Mouse (Mus musculus) activated CD4-positive, CD25-positive, alpha-beta regulatory T cell, adult 4 months (primary cell): ENCODE measurements around the gene H3f3a. TPM values are rescaled to one million over a fixed set of nuclear protein-coding genes. Genes with fewer than 3 reads are reported as not detected.
A peak's percentile ranks its signal among the peaks of the same experiment; 100 is the strongest.
"Not testable (repeated sequence)": the region's sequence is repeated elsewhere in the genome, so short reads cannot be mapped to it uniquely, and the experiment has no call there.

Source experiments
- ATAC-seq: one replicate; pipeline ENCODE4 v1.8.0; 2017
- polyA plus RNA-seq, 2 experiments: library from polyadenylated mRNA; unstranded; fragments of 100-300 nt; shearing (Covaris generic); gene quantifications; one replicate each; pipeline ENCODE4 v1.2.1; 2017

H3f3a gene
- 100 to 1,000 TPM; 737 to 878 TPM for polyA plus RNA-seq

DNA sequence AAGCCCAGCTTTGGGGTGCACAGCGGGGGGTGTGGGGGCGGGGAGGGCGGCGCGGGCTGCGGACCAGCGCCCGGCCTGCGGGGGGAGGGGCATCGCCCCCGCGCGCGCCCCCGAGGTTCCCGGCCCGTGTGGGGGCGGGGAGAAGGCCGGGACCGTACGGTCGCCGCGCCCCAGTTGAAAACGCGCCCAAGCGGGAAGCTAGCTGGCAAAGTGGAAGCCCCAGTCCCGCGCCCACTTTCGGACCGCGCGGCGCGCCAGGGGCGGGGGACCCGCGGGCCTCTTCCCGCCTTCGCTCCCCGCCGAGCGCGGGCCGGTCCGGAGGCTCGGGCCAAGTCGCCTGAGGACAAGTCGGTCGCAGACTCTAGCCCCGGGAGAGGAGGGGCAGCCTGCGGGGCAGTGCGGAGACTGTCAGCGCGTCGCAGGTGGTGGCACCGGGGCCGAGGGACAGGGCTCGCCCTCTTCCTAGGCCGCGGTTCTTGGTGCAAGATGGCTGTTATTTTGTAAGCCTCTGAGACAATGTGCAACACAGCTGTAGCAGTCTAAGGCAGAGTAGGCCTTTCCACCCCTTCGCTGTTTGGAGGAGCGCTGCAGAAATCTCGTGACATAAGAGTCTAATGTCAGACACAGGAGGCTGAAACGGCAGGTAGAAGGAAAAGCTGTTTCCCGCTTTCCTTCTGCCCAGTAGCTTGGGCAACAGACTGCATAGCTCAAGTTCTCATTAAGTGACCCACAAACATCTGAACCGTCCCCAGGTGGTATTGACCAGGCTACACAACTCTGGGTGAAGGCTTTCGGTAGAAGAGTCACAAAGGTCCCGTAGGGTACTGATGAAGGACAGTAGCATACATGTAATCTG, at the start of gene H3f3a:
Gene H3f3a (minus strand): TSS at position 59 of the 856 bp plus-strand sequence.
- peak; percentile 13 for ATAC-seq

DNA sequence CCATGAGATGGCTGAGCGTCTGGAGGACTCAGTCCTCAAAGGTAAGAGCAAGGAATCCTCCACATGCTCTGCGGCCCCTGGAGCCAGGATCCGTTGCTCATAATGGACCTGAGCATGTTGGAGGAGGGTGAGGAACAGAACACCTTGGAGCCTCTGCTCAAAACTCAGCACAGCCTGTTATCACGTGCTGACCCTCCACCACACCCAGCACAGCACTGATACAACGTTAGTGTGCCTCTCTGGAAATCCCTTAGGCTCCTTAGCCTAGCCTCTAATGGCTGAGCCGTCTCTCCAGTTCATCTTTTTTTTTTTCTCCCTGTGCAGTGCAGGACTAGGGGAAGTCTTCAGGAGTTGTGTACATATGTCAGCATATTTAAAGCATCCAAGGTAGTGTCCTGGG, 46.3 kb upstream of the H3f3a start:
- no peak for ATAC-seq

DNA sequence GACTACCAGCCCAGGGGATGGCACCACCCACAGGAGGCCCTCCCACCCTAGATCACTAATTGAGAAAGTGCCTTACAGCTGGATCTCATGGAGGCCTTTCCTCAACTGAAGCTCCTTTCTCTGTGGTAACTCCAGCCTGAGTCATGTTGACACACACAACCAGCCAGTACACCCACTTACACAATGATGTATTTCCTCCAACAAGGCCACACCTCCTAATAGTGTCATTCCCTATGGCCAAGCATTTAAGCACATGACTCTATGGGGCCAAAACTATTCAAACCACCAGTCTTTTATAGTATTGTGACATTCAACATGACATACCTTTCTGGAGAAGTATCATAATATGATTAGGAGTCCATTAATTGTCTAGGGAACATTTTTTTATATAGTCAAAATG, 45.0 kb upstream of the H3f3a start:
- no peak for ATAC-seq

DNA sequence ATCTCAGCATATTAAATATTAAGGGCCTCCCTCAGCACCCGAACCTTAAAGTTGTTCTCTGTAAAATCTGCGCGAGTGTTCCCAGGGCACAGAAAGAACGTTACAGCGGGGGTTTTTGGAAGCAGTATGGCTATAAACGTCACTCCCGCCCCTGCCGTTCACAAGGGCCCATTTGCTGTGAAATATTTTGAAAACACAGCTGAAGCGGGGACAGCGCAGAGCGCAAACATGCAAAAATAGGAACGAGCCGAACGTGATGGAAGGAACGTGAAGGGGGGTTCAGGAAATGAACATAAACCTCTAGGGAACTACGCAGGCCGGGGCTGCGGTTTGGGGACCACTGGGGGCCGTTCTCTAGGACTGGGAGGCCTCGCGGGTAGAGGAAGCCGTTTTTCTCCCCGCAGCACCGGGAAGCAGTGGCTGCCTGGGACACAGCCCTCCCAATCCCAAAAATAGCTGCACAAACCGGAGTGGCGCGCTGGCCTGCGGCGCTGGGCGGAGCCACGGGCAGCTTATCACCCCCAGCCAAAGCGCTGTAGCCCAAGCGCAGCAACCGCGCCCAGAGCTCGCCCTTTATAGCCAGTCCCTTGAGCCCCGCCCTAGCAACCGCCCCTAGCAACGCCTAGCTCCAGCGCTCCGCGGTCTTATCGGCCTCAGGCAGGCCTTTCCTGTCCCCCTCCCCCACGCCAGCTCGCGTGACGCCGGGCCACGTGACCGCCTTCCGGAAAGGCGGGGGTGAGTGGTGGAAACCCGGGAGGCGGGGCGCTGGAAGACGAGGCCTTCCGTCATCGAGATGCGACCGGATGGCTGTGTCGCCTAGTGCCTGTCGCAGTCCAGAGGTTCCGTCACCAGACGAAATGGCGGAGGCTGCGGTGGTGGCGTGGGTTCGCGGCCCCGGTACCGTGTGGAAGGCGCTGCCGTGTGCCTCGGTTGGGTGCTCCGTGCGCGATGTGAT, 36.9 kb upstream of the H3f3a start, which contains the start of gene Sde2:
Gene Sde2 (plus strand): TSS at position 812 of the 955 bp plus-strand sequence.
- peak; percentile 86 for ATAC-seq

DNA sequence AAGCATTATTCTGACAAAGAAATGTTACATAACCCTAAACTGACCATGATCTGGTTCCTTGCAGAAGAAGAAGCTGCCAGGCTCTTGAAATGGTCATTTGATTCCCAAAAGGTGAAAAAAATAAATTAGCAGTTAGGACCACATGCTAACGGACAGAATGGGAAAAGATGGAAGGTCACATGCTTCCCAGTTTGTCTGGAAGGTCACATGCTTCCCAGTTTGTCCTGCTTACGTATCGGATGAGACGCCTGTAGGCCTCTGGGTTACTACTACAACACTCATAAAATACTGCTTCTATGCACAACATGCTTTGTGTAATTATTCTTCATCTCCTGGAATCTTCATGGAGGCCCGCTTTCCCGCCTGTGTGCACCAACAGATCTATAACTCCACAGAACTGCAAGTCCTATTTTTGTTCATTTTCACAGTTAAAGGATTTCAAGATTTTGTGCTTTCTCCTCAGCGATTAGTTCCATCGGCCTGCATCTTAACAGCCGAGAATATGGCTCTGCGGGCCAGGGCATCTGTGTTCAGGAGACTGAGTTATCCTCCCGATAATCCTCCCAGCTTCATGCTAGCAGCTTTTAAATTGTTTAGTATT, 36.1 kb upstream of the H3f3a start:
- ATAC-seq, result no peak

DNA sequence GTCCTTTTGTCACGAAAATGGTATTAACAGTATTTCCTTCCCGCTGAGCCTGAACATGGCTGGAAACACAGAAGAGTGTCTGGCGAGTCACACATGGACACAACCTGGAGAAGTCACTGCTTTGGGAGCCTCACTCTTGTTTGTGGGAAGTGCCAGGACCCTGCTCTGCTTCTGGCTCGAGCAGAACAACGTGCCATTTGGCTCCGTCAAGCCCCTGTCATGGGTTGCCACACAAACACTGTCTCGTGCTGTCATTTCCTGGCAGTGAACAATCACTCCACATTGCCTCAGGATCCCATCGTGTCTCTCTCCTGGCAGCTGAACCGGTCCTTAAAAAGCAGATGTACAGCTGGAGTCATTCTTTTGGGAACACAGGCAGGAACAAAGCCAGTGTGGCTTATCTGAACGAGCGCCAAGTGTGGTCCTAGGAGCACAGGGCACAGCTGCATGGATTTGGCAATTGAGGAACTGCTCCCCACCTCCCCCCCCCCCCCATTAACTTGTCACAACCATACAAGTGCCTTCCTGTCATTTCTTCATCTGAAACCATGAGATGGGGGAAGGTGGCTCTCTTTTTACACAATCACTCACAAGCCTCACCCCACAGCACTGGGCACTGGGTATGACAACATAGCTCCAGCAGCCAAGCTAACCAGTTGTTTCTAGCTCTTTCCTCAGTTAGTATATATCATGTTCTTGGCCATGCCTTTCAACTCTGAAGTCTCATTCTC, 34.9 kb upstream of the H3f3a start:
- no peak for ATAC-seq

DNA sequence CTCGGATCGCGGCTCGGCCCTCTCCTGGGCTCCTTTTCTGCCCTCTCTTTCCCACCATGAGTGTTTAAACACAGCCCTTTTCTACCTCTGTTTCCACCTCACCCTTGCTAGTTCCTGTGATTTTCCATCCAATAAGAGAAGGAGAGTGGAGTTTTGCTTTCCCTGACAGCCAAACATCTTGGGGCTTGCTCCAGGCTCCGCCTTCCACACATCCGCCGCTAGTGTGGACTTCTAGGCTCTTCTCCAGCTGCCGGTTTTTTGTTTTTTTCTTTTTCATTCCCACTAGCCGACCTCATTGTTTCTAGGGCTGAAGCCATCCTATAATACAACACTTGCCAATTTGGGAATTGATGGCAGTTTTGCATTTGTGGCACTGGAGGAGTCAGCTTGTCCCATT, 34.4 kb upstream of the H3f3a start:
- peak; percentile 63 for ATAC-seq

DNA sequence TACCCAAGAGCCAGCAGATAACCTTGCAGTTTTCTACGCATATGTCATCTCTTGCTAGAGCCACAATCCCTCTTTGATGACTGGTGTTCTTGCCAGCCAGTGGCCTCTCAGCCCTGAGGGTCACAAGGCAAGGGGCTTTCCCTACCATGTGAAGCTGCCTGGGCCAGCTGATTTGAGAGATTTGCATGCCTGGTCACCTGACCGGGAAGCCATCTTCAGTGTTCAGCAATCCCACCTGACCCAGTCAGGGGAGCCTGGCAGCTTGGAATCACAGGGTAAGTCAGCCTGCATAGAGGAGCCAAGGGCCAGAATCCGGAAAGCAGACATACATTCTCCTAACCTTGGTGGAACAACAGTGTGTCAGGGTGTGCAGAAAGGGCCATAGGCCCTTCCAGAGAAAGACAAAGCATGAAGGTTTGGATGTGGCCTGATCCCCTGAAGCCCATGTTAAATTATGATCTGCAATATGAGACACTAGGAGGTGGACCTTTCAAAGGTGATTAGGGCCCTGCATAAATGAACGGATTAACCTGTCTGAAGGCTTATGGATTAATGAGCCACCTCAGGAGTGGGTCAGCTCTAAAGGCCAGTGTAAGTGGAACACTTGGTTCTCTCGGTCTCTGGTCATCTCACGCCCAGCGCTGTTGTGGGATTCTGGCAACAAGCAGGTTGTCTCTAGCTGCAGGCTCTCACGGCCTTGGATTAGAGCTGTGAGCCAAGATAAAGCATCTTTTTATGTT, 28.0 kb upstream of the H3f3a start:
- no peak for ATAC-seq

DNA sequence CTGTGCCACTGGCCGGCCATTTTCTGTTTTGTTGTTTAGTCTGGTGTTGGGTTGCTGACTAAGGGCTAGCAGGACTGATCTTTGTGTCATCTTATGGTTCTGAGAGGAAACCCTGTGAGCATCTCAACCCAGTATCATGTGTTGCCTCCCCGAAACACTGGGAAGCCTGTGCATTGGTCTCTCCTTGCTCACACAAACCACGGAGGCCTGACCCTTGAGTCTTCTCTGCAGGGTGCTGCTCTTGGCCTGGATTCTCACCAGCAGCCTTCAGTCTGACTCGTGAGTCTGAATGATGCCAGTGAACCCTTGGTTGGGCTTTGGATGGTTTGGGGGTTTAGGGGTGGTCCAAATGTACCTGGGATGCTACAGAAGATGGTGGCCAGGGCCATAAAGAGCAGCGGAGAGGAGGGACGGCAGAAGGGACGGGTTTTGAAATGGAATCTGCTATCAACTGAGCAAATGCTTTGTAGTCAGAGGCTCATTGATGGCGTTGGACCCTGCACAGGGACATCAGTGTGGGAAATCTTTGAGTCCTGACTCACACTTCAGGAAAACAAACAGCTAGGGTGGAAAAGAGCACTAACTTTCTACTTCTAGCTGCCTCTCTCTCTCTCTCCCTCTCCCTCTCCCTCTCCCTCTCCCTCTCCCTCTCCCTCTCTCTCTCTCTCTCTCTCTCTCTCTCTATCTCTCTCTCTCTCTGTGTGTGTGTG, 25.6 kb upstream of the H3f3a start:
- ATAC-seq, result no peak

DNA sequence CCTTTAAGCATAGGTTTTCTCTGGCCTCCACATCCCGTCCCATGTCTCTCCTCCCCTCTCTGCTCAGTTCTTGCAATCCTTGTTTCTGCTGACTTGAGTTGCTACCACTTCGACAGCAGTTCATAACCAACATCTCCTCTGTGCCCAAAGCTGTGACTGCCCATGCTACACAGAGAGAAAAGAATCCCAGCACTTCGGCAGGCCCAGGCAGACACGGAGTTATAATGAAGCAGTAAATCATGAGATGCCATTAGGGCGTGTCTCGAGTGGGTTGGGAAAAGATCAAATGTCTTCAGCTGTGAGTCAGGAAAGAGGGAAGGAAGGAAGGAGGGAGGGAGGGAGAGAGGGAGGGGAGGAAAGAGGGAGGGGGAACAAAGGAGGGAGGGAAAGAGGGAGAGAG, 24.3 kb upstream of the H3f3a start:
- no peak for ATAC-seq

DNA sequence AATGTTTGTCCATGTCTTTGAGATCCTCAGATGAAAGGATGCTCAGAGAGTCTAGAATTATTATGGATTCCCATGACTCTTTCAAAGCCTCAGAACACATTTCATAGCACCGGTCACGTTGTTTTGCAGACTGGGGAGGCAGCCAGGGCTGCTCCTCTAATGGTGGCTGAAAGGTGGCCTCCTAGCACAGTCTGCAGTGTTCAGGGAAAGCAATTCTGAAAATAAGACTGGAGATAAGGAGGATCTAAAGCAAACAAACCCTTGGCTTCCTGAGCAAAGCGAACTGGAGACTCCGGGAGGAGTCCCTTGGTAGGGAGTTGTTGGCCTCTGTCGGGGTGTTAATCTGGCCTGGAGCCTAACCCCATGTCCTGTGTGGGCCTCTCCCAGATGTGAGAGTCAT, 23.4 kb upstream of the H3f3a start:
- ATAC-seq, result no peak

DNA sequence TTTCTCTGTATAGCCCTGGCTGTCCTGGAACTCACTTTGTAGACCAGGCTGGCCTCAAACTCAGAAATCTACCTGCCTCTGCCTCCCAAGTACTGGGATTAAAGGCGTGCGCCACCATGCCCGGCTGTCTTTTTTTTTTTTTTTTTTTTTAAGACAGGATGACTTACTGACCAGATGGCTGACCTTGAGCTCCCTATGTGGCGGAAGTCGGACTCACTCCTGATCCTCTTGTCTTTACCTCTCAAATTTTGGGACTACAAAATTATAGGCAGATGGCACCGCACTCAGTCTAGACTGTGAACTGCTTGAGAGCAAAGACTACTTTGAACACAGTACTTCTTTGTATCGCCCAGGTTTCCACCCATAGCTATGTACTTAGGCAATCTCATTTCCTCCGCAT, 22.7 kb upstream of the H3f3a start:
- ATAC-seq, result not testable (repeated sequence)

DNA sequence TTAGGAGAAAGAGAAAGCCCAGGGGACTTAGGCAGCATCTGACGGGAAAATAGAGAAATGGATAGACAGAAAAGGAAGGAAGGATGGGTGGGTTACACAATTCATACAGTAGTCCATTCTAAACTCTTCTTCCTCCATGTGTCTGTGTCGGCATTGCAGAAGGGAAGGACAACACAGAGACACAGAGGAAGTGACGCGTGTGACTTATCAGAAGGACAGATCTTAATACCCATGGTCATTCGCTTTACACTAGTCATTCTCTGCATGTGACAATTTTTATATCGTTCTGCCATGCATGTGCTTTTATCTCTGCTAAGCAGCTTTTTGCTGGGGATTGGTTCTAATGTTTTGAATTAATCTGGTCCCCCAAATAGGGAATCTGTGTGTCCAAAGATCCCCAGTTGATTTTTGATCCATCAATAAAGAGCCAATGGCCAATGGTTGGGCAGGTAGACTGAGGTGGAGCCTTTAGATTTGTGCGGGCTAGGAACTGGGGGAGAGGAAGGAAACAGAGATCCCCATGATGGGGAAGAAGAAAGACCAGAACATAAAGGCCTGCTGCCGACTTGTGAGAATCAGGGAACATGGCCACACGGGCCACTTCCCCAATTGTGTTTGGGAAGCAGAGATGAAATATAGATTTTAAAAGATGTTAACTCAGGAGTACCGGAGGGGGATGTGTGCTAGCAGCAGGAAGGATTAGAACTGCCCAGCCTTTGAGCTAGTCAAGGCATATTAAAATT, 21.7 kb upstream of the H3f3a start:
- no peak for ATAC-seq

DNA sequence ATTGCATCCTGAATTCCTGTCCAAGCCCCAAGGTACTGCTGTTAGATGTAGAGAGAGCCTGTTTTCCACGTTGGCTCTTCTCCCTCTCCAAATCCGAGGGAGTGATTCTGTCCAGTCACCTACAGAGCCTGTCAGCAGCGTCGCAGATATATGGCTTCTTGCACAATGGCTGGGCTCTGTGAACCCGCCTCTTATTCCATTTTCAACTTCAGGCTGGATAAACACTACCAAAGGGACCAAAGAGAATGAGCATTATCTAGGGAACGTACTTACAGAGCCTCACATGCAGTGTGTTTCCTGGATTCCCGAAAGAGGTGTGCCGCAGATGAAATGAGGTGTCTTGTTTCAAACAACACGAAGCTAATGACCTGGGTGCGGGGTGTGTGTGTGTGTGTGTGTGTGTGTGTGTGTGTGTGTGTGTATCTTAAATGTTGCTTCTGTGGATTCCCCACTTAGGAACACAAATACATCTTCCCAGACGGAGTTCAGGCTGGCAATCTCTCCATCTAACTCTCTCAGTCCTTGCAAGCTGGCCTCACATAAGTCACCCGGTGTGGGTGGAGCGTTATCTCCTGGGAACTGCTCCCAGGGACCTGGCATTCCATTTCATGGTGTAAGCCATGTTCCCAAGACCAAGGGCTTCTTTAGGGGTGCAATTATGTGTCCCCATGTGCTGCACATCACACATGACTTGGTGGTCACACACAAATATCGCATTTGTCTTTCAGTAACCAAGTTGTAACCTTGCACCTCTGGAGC, 17.0 kb upstream of the H3f3a start:
- ATAC-seq, result no peak

DNA sequence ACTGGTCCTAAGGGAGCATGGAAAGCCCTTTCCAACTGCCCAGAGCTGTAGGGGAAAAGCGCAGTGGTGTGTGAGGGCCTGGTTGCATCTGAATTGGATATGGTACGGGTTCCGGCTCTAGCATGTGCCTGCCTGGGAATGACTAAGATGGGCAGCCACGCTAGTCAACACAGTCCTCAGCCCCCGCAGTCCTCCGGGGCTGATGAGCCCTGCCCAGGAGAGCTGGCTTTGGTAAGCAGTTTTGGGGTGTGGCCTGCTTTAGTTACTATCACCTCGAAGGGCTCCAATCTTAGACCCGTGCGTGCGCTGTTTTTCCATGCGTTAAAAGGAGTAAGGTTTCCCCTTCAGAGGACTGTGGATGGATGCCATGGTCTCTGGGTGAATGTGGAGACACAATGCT, 16.4 kb upstream of the H3f3a start:
- no peak for ATAC-seq

DNA sequence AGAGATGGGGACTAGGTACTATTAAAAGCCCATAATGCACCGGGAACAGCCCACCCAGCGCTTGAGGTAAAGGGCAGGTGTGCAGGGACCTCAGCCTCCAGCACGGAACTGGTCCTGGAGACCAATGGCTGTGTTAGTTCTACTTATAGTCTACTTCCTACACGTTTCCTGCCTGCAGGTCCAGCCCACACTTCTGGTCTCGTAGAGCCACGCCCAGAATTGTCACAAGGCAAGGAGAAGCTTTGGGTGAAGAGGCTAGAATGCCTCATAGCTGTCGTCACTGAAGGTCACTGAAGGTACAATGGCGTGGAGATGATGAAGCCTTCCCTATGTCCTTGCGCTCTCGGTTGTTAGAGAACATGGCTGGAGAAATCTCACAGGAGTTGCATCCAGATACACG, 16.0 kb upstream of the H3f3a start:
- peak; percentile 89 for ATAC-seq

DNA sequence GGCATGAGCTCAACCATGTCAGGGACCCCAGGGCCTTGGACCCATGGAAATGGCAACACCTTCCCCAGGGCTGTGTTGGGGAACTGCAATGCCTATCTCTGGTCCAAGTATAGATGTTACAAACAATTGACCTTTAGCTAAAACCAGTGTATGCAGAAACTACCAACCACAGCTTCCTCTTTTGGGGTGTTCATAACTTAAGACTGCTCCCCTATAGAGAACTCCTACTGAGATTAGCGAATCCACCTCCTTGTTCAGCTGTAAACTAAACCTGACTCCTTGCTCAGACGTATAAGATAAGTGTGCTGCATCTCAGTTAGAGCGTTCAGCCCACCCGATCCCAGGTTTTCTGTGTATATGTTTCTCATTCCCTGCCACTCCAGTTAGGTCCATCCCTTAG, 12.9 kb upstream of the H3f3a start:
- no peak for ATAC-seq

DNA sequence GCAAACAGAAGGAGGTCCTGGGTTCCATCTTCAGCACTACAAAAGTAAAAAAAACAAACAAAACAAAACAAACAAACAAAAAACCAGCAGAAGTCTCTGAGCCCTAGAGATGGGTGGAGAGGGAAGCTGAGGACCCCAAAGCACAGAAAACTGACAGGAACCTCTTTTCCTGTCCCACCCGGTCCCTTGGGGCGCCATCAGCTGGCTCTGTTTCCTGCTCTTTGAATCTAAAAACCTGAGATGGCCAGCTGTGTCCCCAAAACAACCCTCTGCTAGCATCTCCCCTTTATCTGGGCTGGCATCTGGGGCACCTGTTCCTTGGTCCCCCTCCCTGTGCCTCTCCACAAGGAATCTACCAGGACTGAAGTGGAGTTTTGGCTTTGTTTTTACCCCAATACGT, 11.0 kb upstream of the H3f3a start:
- no peak for ATAC-seq

DNA sequence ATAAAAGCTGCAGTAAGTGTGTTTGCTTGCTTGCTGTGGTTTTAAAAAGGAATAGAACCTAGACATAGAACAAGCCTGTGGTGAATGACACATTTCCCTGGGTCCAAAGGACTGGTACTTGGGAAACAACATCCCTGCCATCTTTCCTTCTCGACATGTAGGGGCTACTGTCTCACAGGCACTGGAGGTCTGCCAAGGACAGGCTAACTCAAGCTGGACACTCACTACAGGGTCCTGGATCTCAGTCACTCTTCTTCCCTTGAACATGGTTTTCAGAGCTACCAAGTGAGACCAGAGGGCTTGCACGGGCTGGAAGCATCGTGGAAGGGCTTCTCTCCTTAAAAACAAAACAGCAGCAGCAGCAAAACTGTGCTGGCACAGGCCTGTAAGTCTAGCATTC, 10.0 kb upstream of the H3f3a start:
- ATAC-seq, result no peak
